In genomic region chr1:105402853-105403252, GRCm38 (mm10) we compare ENCODE assay signal across 17 mouse cellular contexts. TPM values are rescaled to one million over a fixed set of nuclear protein-coding genes. Genes with fewer than 3 reads are reported as not detected.
"Had no signal": no experiment of that assay in that cellular context is flagged by ENCODE, and none has a peak within 500 bp of the region (broad histone marks: within the 10 kb centered on the region; RNA-seq: fewer than 3 reads in every experiment).

No protein-coding gene starts in this region.

- H3K4me3 ChIP-seq: lung, embryonic 15.5 days; midbrain, embryonic 13.5 days; midbrain, embryonic 15.5 days; neural tube, embryonic 12.5 days; stomach, embryonic 15.5 days had no signal

- H3K36me3 ChIP-seq: lung, embryonic 15.5 days; midbrain, embryonic 13.5 days; midbrain, embryonic 15.5 days; neural tube, embryonic 12.5 days; stomach, embryonic 15.5 days had no signal

- DNase-seq: liver, postnatal 0 days; lung, adult 2 months; lung, postnatal 14 days; lung, postnatal 36 days; right cerebral cortex, postnatal 14 days; thymus, adult 18-20 months; thymus, postnatal 14 days; thymus, postnatal 36 days had no signal

- H3K4me2 ChIP-seq: lung, embryonic 15.5 days; midbrain, embryonic 11.5 days; midbrain, embryonic 13.5 days; midbrain, embryonic 15.5 days; neural tube, embryonic 12.5 days; stomach, embryonic 15.5 days had no signal

- H3K27me3 ChIP-seq: lung, embryonic 15.5 days; midbrain, embryonic 13.5 days; midbrain, embryonic 15.5 days; neural tube, embryonic 12.5 days; stomach, embryonic 15.5 days had no signal

- H3K27ac ChIP-seq: lung, embryonic 15.5 days; macrophage; midbrain, embryonic 13.5 days; midbrain, embryonic 15.5 days; neural tube, embryonic 12.5 days; stomach, embryonic 15.5 days had no signal

- H3K9ac ChIP-seq: liver, postnatal 0 days; lung, embryonic 15.5 days; midbrain, embryonic 13.5 days; midbrain, embryonic 15.5 days; neural tube, embryonic 12.5 days; stomach, embryonic 15.5 days had no signal

- H3K4me1 ChIP-seq: lung, embryonic 15.5 days; midbrain, embryonic 13.5 days; midbrain, embryonic 15.5 days; neural tube, embryonic 12.5 days; stomach, embryonic 15.5 days had no signal

- ATAC-seq: liver, postnatal 0 days; lung, postnatal 0 days; midbrain, embryonic 13.5 days; midbrain, embryonic 15.5 days had no signal

- H3K9me3 ChIP-seq: lung, embryonic 15.5 days; midbrain, embryonic 13.5 days; midbrain, embryonic 15.5 days; neural tube, embryonic 12.5 days; stomach, embryonic 15.5 days had no signal

RNA-seq across cellular contexts. Expression of gene Rnf152, which starts 46.3 kb away (rescaled TPM):
- total RNA-seq: monocyte, adult 5-6 weeks had no signal
- polyA plus RNA-seq: macrophage had no signal
